Mouse (Mus musculus): ENCODE data around the gene Ccdc65.

Ccdc65 gene

DNA sequence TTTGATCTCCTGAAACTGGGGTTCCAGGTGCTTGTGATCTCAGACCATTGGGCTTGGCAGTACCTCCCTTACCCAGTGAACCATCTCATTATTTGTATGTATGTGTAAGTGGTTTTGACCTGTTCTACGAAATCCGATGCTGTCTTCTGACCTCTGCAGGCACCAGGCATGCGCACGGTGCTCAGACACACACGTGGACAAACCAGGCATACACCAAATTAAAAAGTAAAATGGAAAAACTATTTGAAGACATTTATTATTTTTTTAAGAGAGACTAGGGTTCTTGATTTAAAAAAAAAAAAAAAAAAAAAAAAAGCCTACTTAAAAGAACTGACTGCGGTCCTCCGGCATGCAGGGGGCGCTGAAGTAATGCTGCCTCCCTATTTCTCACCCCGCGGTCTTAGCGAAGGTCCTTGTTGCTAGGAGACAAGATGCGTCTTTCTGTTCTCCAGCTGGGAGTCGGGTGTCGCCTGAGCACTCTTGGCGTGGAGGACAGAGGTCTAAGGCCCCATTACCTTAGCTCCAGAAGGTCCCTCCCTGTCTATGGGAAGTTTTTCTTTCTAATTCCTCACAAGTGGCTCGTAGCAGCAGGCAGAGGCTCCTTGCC is at the start of gene Ccdc65:
Gene Ccdc65, plus strand, starts transcription at position 442 of the 607 bp plus-strand sequence.
- ChIA-PET POLR2A (interaction anchor here in 2 of 4 experiments (0.6 to 2.0 kb wide), 13 partner anchors 14 to 484 kb away, joined by 3 to 8 read pairs (median 3); partner anchors contain the start of gene Rnd1 (in 2 of the 2)), CTCF (interaction anchor here (0.5 to 1.7 kb wide), 44 partner anchors 8 to 931 kb away, joined by 3 to 18 read pairs (median 4); partner anchors contain the start of genes Arf3 (in 1 of the 4), Ddx23 (in 1 of the 4), Fkbp11 (in 1 of the 4) and Prkag1 (in 1 of the 4))

DNA sequence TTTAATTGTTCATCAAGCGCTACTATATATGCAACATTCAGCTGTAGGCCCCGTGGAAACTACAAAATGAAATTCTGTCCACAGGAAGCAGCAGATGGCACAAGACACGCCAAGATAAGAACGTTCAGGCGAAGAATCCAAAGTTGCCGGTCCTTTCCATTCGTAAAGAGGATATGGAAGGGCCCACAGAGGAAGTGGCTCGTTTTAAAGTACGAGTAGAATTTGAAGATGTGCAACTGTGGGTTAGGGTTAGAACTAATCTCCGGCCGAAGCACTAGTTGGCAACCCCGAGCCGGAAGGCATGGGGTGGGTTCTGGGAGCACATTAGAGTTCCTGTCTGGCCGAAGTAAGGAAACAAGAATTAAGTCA is 45.8 kb upstream of the Ccdc65 start:
- ChIA-PET CTCF (interaction anchor here in 3 of 4 experiments (0.7 to 2.3 kb wide), 8 partner anchors 30 to 128 kb away, joined by 3 to 8 read pairs (median 4); partner anchors contain the start of gene Ccdc65 (in 1 of the 3)), POLR2A (interaction anchor here in 3 of 4 experiments (0.6 to 4.6 kb wide), 32 partner anchors 9 to 329 kb away, joined by 3 to 39 read pairs (median 4); partner anchors contain the start of genes Arf3 (in 2 of the 3), Rnd1 (in 2 of the 3), Adcy6 (in 1 of the 3) and Fkbp11 (in 1 of the 3))

DNA sequence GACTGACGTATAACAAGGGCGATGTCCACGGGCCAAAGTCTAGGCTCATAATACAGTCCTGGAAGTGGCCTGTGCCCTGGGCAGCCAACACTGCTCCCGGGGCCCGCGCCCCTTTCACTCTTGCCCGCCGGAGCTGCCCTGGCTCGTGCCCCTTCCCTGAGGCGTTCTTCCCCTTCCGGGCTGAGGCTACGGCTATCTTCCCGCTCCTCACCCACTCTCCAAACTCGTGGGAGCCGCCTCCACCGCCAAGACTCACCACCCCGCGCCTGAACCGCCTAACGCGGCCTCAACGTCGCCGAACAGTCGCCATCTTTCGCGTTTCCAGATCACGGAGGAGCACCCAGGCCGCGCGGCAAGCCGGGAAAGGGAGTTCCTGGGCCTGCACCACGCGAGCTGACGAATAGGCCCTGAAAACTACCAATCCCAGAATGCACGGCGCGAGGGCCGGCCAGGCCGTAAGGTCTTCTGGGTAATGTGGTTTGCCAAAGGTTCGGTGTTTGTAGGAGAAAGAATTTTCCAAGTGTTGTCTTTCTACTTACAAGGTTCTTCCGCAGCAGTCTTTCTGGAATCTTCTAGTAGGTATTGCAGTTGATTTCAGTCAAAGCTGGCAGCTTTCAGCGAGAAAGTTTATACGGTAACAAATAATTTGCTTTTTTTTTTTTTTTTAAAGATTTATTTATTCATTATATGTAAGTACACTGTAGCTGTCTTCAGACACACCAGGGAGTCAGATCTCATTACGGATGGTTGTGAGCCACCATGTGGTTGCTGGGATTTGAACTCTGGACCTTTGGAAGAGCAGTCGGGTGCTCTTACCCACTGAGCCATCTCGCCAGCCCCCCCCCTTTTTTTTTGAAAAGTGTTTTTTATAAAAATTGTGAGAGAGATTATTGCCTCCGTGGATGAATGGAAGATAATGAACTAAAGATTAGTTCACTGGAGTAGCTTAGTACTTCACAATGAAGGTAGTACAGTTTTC is 45.2 kb upstream of the Ccdc65 start, which contains the start of gene Ddx23:
Gene Ddx23, minus strand, starts transcription at position 328 of the 979 bp plus-strand sequence.
- POLR2A ChIA-PET = interaction anchor here (0.6 to 4.6 kb wide), 40 partner anchors 9 to 328 kb away, joined by 3 to 39 read pairs (median 4); partner anchors contain the start of genes Arf3 (in 2 of the 4), Rnd1 (in 2 of the 4), Adcy6 (in 1 of the 4) and Fkbp11 (in 1 of the 4)
- CTCF ChIA-PET = interaction anchor here in 3 of 4 experiments (0.6 to 2.3 kb wide), 12 partner anchors 9 to 481 kb away, joined by 3 to 8 read pairs (median 4); partner anchors contain the start of gene Ccdc65 (in 1 of the 3)

DNA sequence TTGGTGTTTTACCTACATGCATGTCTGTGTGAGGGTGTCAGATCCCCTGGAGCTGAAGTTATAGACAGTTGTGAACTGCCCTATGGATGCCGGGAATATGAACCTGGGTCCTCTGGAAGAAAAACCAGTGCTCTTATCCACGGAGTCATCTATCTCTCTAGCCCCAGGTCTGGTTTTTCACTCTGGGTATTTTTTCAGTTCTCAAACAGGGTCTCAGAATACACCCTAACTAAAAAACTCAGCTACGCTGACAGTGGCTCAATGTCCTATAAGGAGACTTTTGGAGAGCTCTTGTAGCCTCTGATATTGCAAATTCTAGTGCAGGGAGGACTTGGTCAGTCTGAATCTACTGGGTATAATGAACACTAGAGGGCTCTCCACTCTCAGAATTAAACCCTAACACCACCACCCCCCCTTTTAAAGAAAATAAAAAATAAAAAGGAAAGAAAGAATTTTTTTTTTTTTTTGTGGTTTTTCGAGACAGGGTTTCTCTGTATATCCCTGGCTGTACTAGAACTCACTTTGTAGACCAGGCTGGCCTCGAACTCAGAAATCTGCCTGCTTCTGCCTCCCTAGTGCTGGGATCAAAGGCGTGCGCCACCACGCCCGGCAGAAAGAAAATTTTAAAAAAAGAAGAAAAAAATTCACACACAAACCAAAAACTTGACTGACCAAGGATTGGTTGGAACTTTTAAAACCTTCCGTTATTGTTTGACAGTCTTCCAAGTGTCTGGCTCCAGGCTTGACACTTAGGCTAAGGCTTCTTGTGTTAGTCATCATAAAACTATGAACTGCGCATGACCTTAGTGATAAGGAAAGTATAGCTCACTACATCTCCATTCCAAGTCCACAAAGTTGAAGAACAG is 43.7 kb upstream of the Ccdc65 start:
- CTCF ChIA-PET = interaction anchor here (0.6 to 1.4 kb wide), 13 partner anchors 10 to 1518 kb away, joined by 3 to 7 read pairs (median 4); partner anchors contain the start of gene Ccdc65 (in 1 of the 4)
- POLR2A ChIA-PET = interaction anchor here in 2 of 4 experiments (0.6 to 4.6 kb wide), 5 partner anchors 9 to 552 kb away, joined by 3 to 39 read pairs (median 4); partner anchors contain the start of gene Rnd1 (in 2 of the 2)

DNA sequence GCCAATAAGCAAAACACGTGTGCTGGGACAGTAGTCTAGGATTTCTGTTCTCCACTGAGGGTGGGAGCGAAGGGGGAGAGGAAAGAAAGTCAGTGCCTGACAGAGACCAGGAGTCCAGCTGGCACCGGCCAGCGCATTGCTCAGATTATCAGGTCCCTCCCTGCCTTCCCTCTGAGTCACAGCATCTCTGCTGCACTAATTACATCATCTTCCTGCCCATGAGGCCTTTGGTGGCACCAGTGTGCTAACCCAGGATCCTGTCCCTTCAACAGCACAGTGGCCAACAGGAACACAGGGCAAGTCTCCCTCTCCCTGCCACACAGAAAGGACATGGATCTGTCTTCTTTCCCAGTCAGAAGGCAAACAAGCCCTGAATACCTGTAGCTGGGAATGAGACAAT is 35.4 kb upstream of the Ccdc65 start:
- ChIA-PET CTCF (interaction anchor here in 2 of 4 experiments (0.5 to 1.1 kb wide), 4 partner anchors 10 to 142 kb away, joined by 3 to 4 read pairs (median 4); partner anchors contain the start of gene Ddx23 (in 1 of the 2)), POLR2A (interaction anchor here in 2 of 4 experiments (0.6 to 1.8 kb wide), 8 partner anchors 8 to 81 kb away, joined by 3 to 7 read pairs (median 4); partner anchors contain the start of gene Ddx23 (in 2 of the 2))

DNA sequence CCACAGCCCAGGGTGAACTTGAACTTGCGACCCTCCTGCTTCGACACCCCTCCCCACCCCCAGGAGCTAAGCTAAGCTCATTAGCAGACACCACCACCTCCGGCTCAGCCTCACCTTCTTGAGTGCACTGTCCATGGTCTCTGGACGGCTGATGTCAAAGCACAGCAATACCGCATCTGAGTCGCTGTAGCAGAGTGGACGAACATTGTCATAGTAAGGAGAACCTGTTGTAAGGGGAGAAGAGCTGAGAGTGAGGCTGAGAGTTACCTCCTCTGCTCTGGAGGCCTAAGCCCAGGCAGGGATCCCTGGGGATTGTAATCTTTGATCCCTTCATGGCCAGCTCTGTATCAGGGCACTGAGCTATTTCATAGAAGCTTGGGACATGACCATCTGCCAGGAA is 34.3 kb upstream of the Ccdc65 start:
- ChIA-PET POLR2A (interaction anchor here in 3 of 4 experiments (0.6 to 1.8 kb wide), 9 partner anchors 10 to 74 kb away, joined by 3 to 8 read pairs (median 4); partner anchors contain the start of gene Ddx23 (in 2 of the 3)), CTCF (interaction anchor here (0.6 to 2.1 kb wide), 7 partner anchors 9 to 132 kb away, joined by 3 to 5 read pairs (median 3); no protein-coding TSS in a partner anchor)

DNA sequence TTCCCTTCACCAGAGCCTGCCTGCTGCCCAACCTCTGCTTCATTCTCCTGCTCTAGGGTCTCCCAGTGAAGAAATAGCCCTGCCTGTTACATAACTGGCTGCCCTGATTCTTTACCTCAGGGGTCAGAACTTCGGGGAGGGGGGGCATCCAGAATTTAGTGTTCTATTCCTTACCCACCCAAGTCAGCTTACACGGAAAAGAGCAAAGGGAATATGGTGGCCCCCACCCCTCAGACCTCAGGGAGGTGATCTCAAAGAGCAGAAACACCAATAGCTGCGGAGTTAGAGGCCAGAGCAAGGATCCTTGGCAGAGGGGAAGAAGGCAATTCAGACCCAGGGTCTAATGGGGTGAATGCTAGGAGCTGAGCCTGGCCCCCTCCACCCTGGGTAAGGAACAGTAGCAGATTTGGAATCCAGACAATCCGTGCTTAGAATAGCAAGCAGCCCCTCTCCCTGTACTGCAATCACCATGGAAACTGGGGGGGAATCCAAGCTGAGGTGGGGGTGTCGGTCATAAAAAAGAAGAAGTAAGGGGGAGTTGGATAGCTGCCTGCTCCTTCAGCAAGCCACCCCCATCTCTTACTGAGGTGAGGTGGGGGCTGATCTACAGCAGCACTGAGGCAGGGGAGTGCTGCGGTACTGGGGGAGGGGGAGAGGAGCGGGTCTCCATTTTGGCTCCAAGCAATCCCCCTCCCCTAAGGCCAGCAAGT is 33.6 kb upstream of the Ccdc65 start:
- ChIA-PET POLR2A (interaction anchor here in 3 of 4 experiments (0.6 to 1.8 kb wide), 12 partner anchors 12 to 225 kb away, joined by 3 to 7 read pairs (median 3); partner anchors contain the start of genes Ddx23 (in 2 of the 3) and Arf3 (in 1 of the 3)), CTCF (interaction anchor here in 3 of 4 experiments (0.6 to 2.1 kb wide), 5 partner anchors 10 to 352 kb away, joined by 3 to 6 read pairs (median 4); no protein-coding TSS in a partner anchor)

DNA sequence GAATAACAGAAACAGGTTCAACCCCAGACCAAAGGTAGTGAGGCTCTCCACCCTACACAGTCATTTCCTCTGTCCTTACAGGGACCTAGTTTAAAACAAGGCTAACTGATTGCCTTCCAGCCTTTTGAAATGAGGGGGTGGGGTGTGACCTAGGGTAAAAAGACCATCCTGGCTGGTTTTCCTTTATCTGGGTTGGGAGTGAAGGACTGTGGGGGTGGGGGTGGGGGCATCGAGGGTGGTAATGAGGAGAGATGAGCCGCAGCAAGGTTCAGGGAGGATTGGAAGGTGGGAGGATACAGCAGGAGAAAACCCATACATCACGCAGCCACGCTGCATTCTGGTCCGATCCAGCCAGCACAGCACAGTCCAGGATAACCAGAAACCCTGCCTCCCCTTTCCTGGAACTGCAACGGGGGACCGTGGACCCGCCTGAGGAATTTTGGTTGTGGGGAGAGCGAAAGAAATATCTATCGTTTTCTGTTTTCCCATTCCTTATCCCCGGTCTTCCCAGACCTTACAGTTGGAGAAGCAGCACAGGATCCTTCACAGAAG is 32.9 kb upstream of the Ccdc65 start:
- POLR2A ChIA-PET = interaction anchor here in 3 of 4 experiments (0.7 to 3.9 kb wide), 13 partner anchors 12 to 243 kb away, joined by 3 to 39 read pairs (median 3); partner anchors contain the start of genes Ddx23 (in 2 of the 3), Arf3 (in 1 of the 3) and Lmbr1l (in 1 of the 3)
- CTCF ChIA-PET = interaction anchor here in 3 of 4 experiments (0.5 to 2.1 kb wide), 5 partner anchors 11 to 258 kb away, joined by 3 to 5 read pairs (median 4); no protein-coding TSS in a partner anchor

DNA sequence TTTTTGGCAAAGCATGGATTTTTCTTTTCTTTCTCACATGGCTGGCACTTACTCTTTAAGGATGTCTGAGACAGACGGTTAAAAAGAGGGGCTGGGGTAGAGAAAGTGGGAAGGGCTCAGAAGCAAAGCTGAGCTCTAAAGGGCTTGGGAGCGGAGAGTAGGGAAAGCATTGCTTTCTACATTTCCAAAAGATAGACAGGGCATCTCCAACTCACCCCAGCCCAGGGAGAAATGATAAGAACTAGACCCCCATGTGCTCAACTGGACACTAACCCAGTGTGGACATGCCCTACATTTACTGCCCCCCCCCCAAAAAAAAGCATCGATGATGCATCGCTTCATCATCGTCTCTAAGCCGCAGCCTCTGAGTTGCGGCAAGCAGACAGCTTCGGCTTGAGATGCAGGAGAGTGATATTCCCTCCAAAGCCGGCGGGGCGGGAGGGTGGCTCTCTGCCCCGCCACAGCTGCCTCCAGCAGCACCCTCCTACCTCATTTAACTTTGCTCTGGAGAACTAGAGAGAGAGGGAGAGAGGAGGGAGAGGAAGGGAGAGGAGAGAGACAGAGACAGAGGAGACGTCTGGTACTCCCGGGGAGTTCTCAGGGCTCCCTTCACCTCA is 32.3 kb upstream of the Ccdc65 start:
- CTCF ChIA-PET = interaction anchor here in 3 of 4 experiments (0.6 to 2.1 kb wide), 8 partner anchors 11 to 267 kb away, joined by 3 to 4 read pairs (median 4); no protein-coding TSS in a partner anchor
- POLR2A ChIA-PET = interaction anchor here (0.6 to 3.9 kb wide), 22 partner anchors 8 to 417 kb away, joined by 3 to 39 read pairs (median 8); partner anchors contain the start of genes Ddx23 (in 3 of the 4), Arf3 (in 1 of the 4), Cacnb3 (in 1 of the 4) and Dnajc22 (in 1 of the 4)

DNA sequence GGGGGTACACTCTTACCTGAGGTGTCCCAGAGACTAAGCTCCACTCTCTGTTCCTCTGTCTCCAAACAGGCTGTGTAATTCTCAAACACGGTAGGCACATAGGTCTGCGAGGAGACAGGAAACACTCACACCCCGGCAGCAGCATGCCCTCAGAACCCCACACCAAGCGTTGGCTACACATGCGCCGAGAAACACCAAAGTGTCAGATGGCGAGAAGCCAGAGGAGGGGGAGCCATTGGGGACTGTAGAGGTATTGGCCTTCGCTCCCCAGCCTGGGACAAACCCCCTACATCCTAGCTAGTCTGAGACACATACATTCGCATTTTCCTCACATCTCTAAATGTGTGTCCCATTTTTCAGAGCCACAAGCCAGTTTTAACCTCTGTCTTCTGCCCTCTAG is 31.5 kb upstream of the Ccdc65 start:
- ChIA-PET POLR2A (interaction anchor here (0.6 to 3.9 kb wide), 66 partner anchors 9 to 313 kb away, joined by 3 to 39 read pairs (median 6); partner anchors contain the start of genes Arf3 (in 3 of the 4), 4930415O20Rik (in 2 of the 4), Ddx23 (in 2 of the 4) and Fkbp11 (in 2 of the 4)), CTCF (interaction anchor here in 3 of 4 experiments (0.5 to 2.5 kb wide), 12 partner anchors 9 to 1661 kb away, joined by 3 to 7 read pairs (median 4); no protein-coding TSS in a partner anchor)

DNA sequence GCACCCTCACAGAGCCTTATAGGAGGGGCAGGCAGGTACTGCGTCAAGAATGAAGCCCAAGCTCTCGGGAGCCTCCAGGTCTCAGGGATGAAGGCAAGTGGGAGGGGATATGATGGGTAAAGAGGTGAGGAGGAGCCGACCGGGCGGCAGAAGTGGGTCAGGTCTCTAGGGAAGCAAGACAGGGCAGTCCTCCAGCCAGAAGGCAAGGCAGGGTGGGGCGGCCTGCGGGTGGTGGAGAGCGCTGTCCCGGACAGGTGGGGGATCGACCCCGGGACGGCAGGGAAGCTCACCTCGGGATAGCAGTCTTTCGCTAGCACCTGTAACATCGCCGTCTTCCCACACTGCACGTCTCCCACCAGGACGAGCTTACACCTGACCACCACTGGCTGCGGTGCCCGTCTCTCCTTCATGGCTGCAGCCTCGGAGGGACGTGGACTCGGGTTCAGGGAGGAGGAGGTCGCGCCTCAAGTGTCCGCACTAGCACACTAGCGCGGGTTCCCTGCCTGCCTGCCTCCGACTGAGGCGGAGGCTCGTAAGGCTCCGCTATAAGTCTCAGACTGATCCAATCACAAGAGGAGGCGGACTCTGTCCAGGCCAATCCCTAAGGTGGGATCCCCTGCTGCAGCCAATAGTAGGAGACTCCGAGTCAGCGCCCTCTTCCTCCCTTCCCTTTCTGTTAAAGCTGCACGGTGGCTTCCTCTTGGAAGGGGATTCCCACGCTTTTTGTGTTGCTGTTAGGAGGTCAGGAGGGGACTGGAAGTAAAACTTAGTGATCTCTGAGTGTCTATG is 30.9 kb upstream of the Ccdc65 start, which contains the start of gene Rnd1:
Gene Rnd1, minus strand, starts transcription at position 522 of the 789 bp plus-strand sequence.
- CTCF ChIA-PET = interaction anchor here in 3 of 4 experiments (0.5 to 2.5 kb wide), 15 partner anchors 8 to 1661 kb away, joined by 3 to 8 read pairs (median 4); partner anchors contain the start of gene Ccdc65 (in 1 of the 3)
- POLR2A ChIA-PET = interaction anchor here (0.5 to 3.9 kb wide), 117 partner anchors 9 to 564 kb away, joined by 3 to 39 read pairs (median 4); partner anchors contain the start of genes Arf3 (in 3 of the 4), 4930415O20Rik (in 2 of the 4), Ccdc65 (in 2 of the 4) and Ddx23 (in 2 of the 4)

DNA sequence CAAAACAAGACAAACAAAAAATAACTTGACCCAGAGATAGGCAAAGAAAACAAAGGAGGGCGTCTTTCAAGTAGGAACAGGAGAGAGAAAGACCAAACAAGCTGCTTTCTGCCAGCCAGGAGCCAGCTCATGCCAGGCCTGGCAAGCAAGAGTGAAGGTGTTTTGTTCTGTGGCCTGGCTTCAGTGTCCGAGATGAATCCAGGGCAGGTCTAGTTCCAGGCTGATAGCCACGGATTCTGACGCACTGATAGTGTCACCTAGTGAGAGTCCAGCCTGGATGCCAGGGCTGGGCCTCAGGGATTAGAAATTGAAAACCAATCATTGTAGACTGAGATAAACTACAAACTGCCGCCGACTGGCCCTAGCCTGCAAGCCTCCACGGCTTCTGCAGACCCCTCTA is 30.0 kb upstream of the Ccdc65 start:
- CTCF ChIA-PET = interaction anchor here in 3 of 4 experiments (0.5 to 2.5 kb wide), 9 partner anchors 21 to 161 kb away, joined by 3 to 8 read pairs (median 5); partner anchors contain the start of gene Ccdc65 (in 1 of the 3)
- POLR2A ChIA-PET = interaction anchor here (0.5 to 3.9 kb wide), 103 partner anchors 8 to 565 kb away, joined by 3 to 39 read pairs (median 4); partner anchors contain the start of genes Arf3 (in 3 of the 4), Ccdc65 (in 2 of the 4), Ddx23 (in 2 of the 4) and Fkbp11 (in 2 of the 4)

DNA sequence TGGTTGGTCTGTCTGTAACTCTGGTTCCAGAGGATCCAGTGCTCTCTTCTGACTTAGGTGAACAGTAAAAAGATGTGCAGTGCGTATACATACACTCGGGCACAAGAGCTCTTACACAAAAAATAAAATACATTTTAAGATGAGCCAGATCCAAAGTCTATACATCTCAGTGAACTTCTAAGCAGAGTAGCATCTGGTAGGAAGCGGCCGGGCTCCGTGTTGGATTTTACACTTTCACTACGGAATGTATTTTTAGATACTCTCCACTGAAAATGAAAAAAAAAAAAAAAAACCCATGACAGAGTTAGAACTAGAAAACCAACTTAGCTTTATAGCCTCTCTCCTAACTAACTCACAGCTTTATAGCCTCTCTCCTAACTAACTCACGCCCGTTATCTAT is 27.3 kb upstream of the Ccdc65 start:
- POLR2A ChIA-PET = interaction anchor here in 2 of 4 experiments (0.6 to 1.4 kb wide), 3 partner anchors 16 to 1004 kb away, joined by 4 to 6 read pairs (median 5); no protein-coding TSS in a partner anchor

More for the DNA sequence above, 27.3 kb upstream of the Ccdc65 start:
- CTCF ChIA-PET = interaction anchor here in 1 of 4 experiments (0.6 kb wide), 1 partner anchor 20 kb away, joined by 3 read pairs; no protein-coding TSS in a partner anchor

Measured in embryonic stem cell, embryonic (primary cell).